Mouse (Mus musculus) lung, adult 2 months (tissue): ENCODE results near the gene Cd22.

ENCODE experiments used
- CTCF ChIP-seq: fragments of 200-500 bp; IDR thresholded peaks from 2 replicates; pipeline ENCODE4 v1.5.1; 2011; ENCODE audit warnings: mild to moderate bottlenecking, low read length, control low read depth; ENCODE audit not compliant: insufficient read depth
- POLR2A ChIP-seq: fragments of 200-500 bp; IDR thresholded peaks from 2 replicates; pipeline ENCODE4 v1.6.1; 2011; ENCODE audit warnings: low read depth, mild to moderate bottlenecking, control low read depth, low read length, borderline replicate concordance; ENCODE audit errors: extremely low read depth

DNA sequence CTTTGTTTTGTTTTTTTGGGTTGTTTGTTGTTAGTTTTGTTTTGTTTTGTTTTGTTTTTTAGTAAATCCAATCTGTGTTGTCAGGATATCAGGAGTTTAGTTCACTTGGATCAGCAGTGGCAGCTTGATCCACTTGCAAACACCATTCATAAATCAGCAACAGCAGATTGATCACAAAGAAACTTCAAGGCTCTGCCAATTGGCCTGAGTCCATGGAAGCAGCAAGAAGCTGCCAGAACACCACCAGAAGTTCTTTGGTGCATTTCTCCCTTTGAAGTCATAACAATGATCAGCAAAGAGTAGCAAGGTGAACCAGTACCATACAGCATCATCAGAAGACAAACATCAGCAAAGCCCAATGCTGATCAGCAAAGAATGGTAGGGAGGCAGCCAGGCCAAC lies 3.9 kb upstream of the Cd22 start:
- no peak for TF ChIP-seq POLR2A
- TF ChIP-seq CTCF, result no peak
